Mouse (Mus musculus): ENCODE results near the gene Prss48. TPM values are rescaled to one million over a fixed set of nuclear protein-coding genes. Genes with fewer than 3 reads are reported as not detected.

Gene Prss48
- polyA plus RNA-seq, 1 experiment = not detected

- Histone ChIP-seq H3K4me3 (ENCODE audit: insufficient read depth, low read length) (no peak overlapping the region), H3K4me1 (ENCODE audit: control insufficient read depth, insufficient read depth, low read length) (no peaks in the 10 kb centered on the region), H3K27ac (ENCODE audit: insufficient read depth, low read length) (no peak overlapping the region)
- no peak for TF ChIP-seq CTCF (IDR thresholded peaks at IDR 0.05; ENCODE audit: extremely low read depth, insufficient read depth, low read length)
- TF ChIP-seq POLR2A (IDR thresholded peaks at IDR 0.05; ENCODE audit: extremely low read depth, insufficient read depth, low read length) = no peak
These were observed 9.1 kb upstream of the Prss48 start for GRCm38 (mm10) chr3:86011373-86011772.

GRCm38 (mm10) chr3:86010618-86011017 is 8.3 kb upstream of the Prss48 start:
- no peak for TF ChIP-seq POLR2A (IDR thresholded peaks at IDR 0.05; ENCODE audit: extremely low read depth, insufficient read depth, low read length)
- TF ChIP-seq CTCF (IDR thresholded peaks at IDR 0.05; ENCODE audit: extremely low read depth, insufficient read depth, low read length) = no peak
- H3K27ac ChIP-seq (ENCODE audit: insufficient read depth, low read length) = no peak overlapping the region
- no peak overlapping the region for H3K4me3 ChIP-seq (ENCODE audit: insufficient read depth, low read length)
- H3K4me1 ChIP-seq (ENCODE audit: control insufficient read depth, insufficient read depth, low read length) = no peaks in the 10 kb centered on the region

GRCm38 (mm10) chr3:86004751-86005150 is 2.5 kb upstream of the Prss48 start:
- no peak overlapping the region for H3K27ac ChIP-seq (ENCODE audit: insufficient read depth, low read length)
- H3K4me1 ChIP-seq (ENCODE audit: control insufficient read depth, insufficient read depth, low read length) = no peaks in the 10 kb centered on the region
- no peak overlapping the region for H3K4me3 ChIP-seq (ENCODE audit: insufficient read depth, low read length)
- TF ChIP-seq CTCF (IDR thresholded peaks at IDR 0.05; ENCODE audit: extremely low read depth, insufficient read depth, low read length) (no peak), POLR2A (IDR thresholded peaks at IDR 0.05; ENCODE audit: extremely low read depth, insufficient read depth, low read length) (no peak)

GRCm38 (mm10) chr3:86002940-86003339 is 649 bp upstream of the Prss48 start:
- no peak overlapping the region for H3K27ac ChIP-seq (ENCODE audit: insufficient read depth, low read length)
- H3K4me1 ChIP-seq (ENCODE audit: control insufficient read depth, insufficient read depth, low read length) = no peaks in the 10 kb centered on the region
- H3K4me3 ChIP-seq (ENCODE audit: insufficient read depth, low read length) = no peak overlapping the region
- TF ChIP-seq POLR2A (IDR thresholded peaks at IDR 0.05; ENCODE audit: extremely low read depth, insufficient read depth, low read length) (no peak), CTCF (IDR thresholded peaks at IDR 0.05; ENCODE audit: extremely low read depth, insufficient read depth, low read length) (no peak)

- no peak overlapping the region for H3K27ac ChIP-seq (ENCODE audit: insufficient read depth, low read length)
- H3K4me1 ChIP-seq (ENCODE audit: control insufficient read depth, insufficient read depth, low read length) = no peaks in the 10 kb centered on the region
- H3K4me3 ChIP-seq (ENCODE audit: insufficient read depth, low read length) = no peak overlapping the region
- no peak for TF ChIP-seq POLR2A (IDR thresholded peaks at IDR 0.05; ENCODE audit: extremely low read depth, insufficient read depth, low read length)
- no peak for TF ChIP-seq CTCF (IDR thresholded peaks at IDR 0.05; ENCODE audit: extremely low read depth, insufficient read depth, low read length)
These were observed 1.0 kb downstream of the Prss48 start for GRCm38 (mm10) chr3:86001271-86001670.

GRCm38 (mm10) chr3:85994645-85995044 is 7.6 kb downstream of the Prss48 start:
- H3K4me1 ChIP-seq (ENCODE audit: control insufficient read depth, insufficient read depth, low read length) = no peaks in the 10 kb centered on the region
- H3K27ac ChIP-seq (ENCODE audit: insufficient read depth, low read length) = no peak overlapping the region
- H3K4me3 ChIP-seq (ENCODE audit: insufficient read depth, low read length) = no peak overlapping the region
- TF ChIP-seq POLR2A (IDR thresholded peaks at IDR 0.05; ENCODE audit: extremely low read depth, insufficient read depth, low read length) (no peak), CTCF (IDR thresholded peaks at IDR 0.05; ENCODE audit: extremely low read depth, insufficient read depth, low read length) (no peak)

- no peaks in the 10 kb centered on the region for H3K4me1 ChIP-seq (ENCODE audit: control insufficient read depth, insufficient read depth, low read length)
- H3K4me3 ChIP-seq (ENCODE audit: insufficient read depth, low read length) = no peak overlapping the region
- H3K27ac ChIP-seq (ENCODE audit: insufficient read depth, low read length) = no peak overlapping the region
- TF ChIP-seq CTCF (IDR thresholded peaks at IDR 0.05; ENCODE audit: extremely low read depth, insufficient read depth, low read length) (no peak), POLR2A (IDR thresholded peaks at IDR 0.05; ENCODE audit: extremely low read depth, insufficient read depth, low read length) (no peak)
These were observed 8.5 kb downstream of the Prss48 start for GRCm38 (mm10) chr3:85993744-85994143.

GRCm38 (mm10) chr3:85991802-85992156 is 10.5 kb downstream of the Prss48 start:
- TF ChIP-seq CTCF (IDR thresholded peaks at IDR 0.05; ENCODE audit: extremely low read depth, insufficient read depth, low read length) (no peak), POLR2A (IDR thresholded peaks at IDR 0.05; ENCODE audit: extremely low read depth, insufficient read depth, low read length) (no peak)
- H3K4me3 ChIP-seq (ENCODE audit: insufficient read depth, low read length) = no peak overlapping the region

GRCm38 (mm10) chr3:85991140-85991801 is 11.0 kb downstream of the Prss48 start:
- Histone ChIP-seq H3K4me1 (ENCODE audit: control insufficient read depth, insufficient read depth, low read length) (no peaks in the 10 kb centered on the region), H3K4me3 (ENCODE audit: insufficient read depth, low read length) (no peak overlapping the region), H3K27ac (ENCODE audit: insufficient read depth, low read length) (no peak overlapping the region)
- TF ChIP-seq CTCF (IDR thresholded peaks at IDR 0.05; ENCODE audit: extremely low read depth, insufficient read depth, low read length) (no peak), POLR2A (IDR thresholded peaks at IDR 0.05; ENCODE audit: extremely low read depth, insufficient read depth, low read length) (no peak)

More at GRCm38 (mm10) chr3:85991802-85992156, 10.5 kb downstream of the Prss48 start:
- Histone ChIP-seq H3K4me1 (ENCODE audit: control insufficient read depth, insufficient read depth, low read length) (no peaks in the 10 kb centered on the region), H3K27ac (ENCODE audit: insufficient read depth, low read length) (no peak overlapping the region)

- no peaks in the 10 kb centered on the region for H3K4me1 ChIP-seq (ENCODE audit: control insufficient read depth, insufficient read depth, low read length)
- H3K27ac ChIP-seq (ENCODE audit: insufficient read depth, low read length) = no peak overlapping the region
These were observed 15.1 kb downstream of the Prss48 start for GRCm38 (mm10) chr3:85987225-85987624.

More at GRCm38 (mm10) chr3:85987225-85987624, 15.1 kb downstream of the Prss48 start:
- no peak overlapping the region for H3K4me3 ChIP-seq (ENCODE audit: insufficient read depth, low read length)
- TF ChIP-seq POLR2A (IDR thresholded peaks at IDR 0.05; ENCODE audit: extremely low read depth, insufficient read depth, low read length) = no peak
- TF ChIP-seq CTCF (IDR thresholded peaks at IDR 0.05; ENCODE audit: extremely low read depth, insufficient read depth, low read length) = no peak
